Mouse (Mus musculus) heart, adult 2 months (tissue): Measurements from ENCODE around the gene Clcn3.

ENCODE experiments used
- CTCF ChIP-seq: fragments of 200-600 bp; IDR thresholded peaks from 2 replicates; pipeline ENCODE4 v1.8.1; 2022; ENCODE audit warnings: antibody characterized with exemption, mild to moderate bottlenecking, moderate library complexity
- EP300 ChIP-seq: fragments of 200-500 bp; IDR thresholded peaks from 2 replicates; pipeline ENCODE4 v1.6.1; 2011; ENCODE audit warnings: low read depth, low read length, control low read depth; ENCODE audit not compliant: insufficient read depth
- POLR2A ChIP-seq: fragments of 200-500 bp; IDR thresholded peaks from 2 replicates; pipeline ENCODE4 v1.6.1; 2011; ENCODE audit warnings: mild to moderate bottlenecking, low read depth, low read length, control low read depth; ENCODE audit not compliant: insufficient read depth

GRCm38 (mm10) chr8:60956847-60957246 is 26.3 kb downstream of the Clcn3 start:
- TF ChIP-seq CTCF (no peak), POLR2A (no peak), EP300 (no peak)
